Mouse (Mus musculus) liver, embryonic 16.5 days (tissue): Measurements from ENCODE around the gene Aoc1. TPM values are rescaled to one million over a fixed set of nuclear protein-coding genes. Genes with fewer than 3 reads are reported as not detected.

Experiments used
- polyA plus RNA-seq: library from polyadenylated mRNA; unstranded; fragments of >200 nt; fragmentation: Nextera tagmentation; extraction: Ambion mirVana; gene quantifications from 2 replicates; pipeline ENCODE4 v1.2.1, GENCODE M21; 2015

The Aoc1 gene
- polyA plus RNA-seq, 1 experiment from 2014 or later = 0.20 TPM

Other genes with a start within 250 kb of the Aoc1 start
- gene AI854703, start 246.1 kb upstream of the Aoc1 start, polyA plus RNA-seq = 0.13 and 0.19 TPM in 2 replicates
- gene Gimap8, start 225.7 kb upstream of the Aoc1 start, polyA plus RNA-seq = 1.0 and 1.1 TPM in 2 replicates
- 7.2 and 9.8 TPM in 2 replicates for gene Gimap9, start 196.8 kb upstream of the Aoc1 start, polyA plus RNA-seq
- gene Gimap4, start 188.3 kb upstream of the Aoc1 start, polyA plus RNA-seq = 11.0 and 11.4 TPM in 2 replicates
- gene Gimap6, start 164.7 kb upstream of the Aoc1 start, polyA plus RNA-seq = 8.9 and 9.9 TPM in 2 replicates
- 0.40 TPM in 1 of 2 replicates, not detected in the other for gene Gm28053, start 154.3 kb upstream of the Aoc1 start, polyA plus RNA-seq
- gene Gimap7, start 154.3 kb upstream of the Aoc1 start, polyA plus RNA-seq = 0.13 and 0.16 TPM in 2 replicates
- gene Gimap1, start 133.8 kb upstream of the Aoc1 start, polyA plus RNA-seq = 5.7 and 5.9 TPM in 2 replicates
- gene Gimap5, start 126.7 kb upstream of the Aoc1 start, polyA plus RNA-seq = 2.5 and 2.8 TPM in 2 replicates
- 0.20 and 0.37 TPM in 2 replicates for gene Gimap3, start 102.0 kb upstream of the Aoc1 start, polyA plus RNA-seq
- gene Tmem176a, start 32.0 kb upstream of the Aoc1 start, polyA plus RNA-seq = 138 and 147 TPM in 2 replicates
- 207 and 215 TPM in 2 replicates for gene Tmem176b, start 31.4 kb upstream of the Aoc1 start, polyA plus RNA-seq
- not detected in 2 replicates for gene 1600015I10Rik, start 57.0 kb downstream of the Aoc1 start, polyA plus RNA-seq
- not detected in 2 replicates for gene Doxl2, start 102.1 kb downstream of the Aoc1 start, polyA plus RNA-seq
- not detected in 2 replicates for gene Svs1, start 114.0 kb downstream of the Aoc1 start, polyA plus RNA-seq
- gene Gpnmb, start 163.7 kb downstream of the Aoc1 start, polyA plus RNA-seq = 0.25 and 0.48 TPM in 2 replicates
- gene Malsu1, start 200.9 kb downstream of the Aoc1 start, polyA plus RNA-seq = 28.8 and 30.0 TPM in 2 replicates